Mouse (Mus musculus) neural tube, embryonic 12.5 days (tissue): Measurements from ENCODE around the gene Gm21974. TPM values are rescaled to one million over a fixed set of nuclear protein-coding genes. Genes with fewer than 3 reads are reported as not detected.

Source experiments
- ATAC-seq: fragments of 200-750 bp; cut with Nextera tagmentation; 2 replicates; pipeline ENCODE4 v1.8.0; 2017; ENCODE audit warnings: low read depth, mild to moderate bottlenecking, moderate TSS enrichment, moderate library complexity; ENCODE audit not compliant: low FRiP score
- H3K27ac ChIP-seq: fragments of 300-500 bp; sonication (generic); 2 replicates; pipeline ENCODE4 v1.5.1; 2016
- H3K27me3 ChIP-seq: fragments of 300-500 bp; sonication (generic); replicated peaks from 2 replicates; pipeline ENCODE4 v1.6.1; 2016; ENCODE audit warnings: mild to moderate bottlenecking
- H3K36me3 ChIP-seq: fragments of 300-500 bp; sonication (generic); 2 replicates; pipeline ENCODE4 v1.6.1; 2016; ENCODE audit warnings: mild to moderate bottlenecking
- H3K4me1 ChIP-seq: fragments of 300-500 bp; sonication (generic); 2 replicates; pipeline ENCODE4 v1.6.1; 2016
- H3K4me2 ChIP-seq: fragments of 300-500 bp; sonication (generic); replicated peaks from 2 replicates; pipeline ENCODE4 v1.6.1; 2016; ENCODE audit warnings: mild to moderate bottlenecking
- H3K4me3 ChIP-seq: fragments of 300-500 bp; sonication (generic); 2 replicates; pipeline ENCODE4 v1.5.1; 2016
- H3K9ac ChIP-seq: fragments of 300-500 bp; sonication (generic); 2 replicates; pipeline ENCODE4 v1.6.1; 2016; ENCODE audit warnings: mild to moderate bottlenecking
- H3K9me3 ChIP-seq: fragments of 300-500 bp; sonication (generic); 2 replicates; pipeline ENCODE4 v1.6.1; 2016; ENCODE audit warnings: mild to moderate bottlenecking
- WGBS: fragments of 180-500 bp; shearing (Covaris S2); methylation state at CpG from one replicate; pipeline ENCODE4 v1.1.7; 2016; 5-methylcytosine and 5-hydroxymethylcytosine counted together
- polyA plus RNA-seq: library from polyadenylated mRNA; unstranded; fragments of >200 nt; fragmentation: Nextera tagmentation; extraction: Ambion mirVana; gene quantifications from 2 replicates; pipeline ENCODE4 v1.2.1, GENCODE M21; 2016

Gm21974 gene
- polyA plus RNA-seq, 1 experiment from 2014 or later, result not detected

- H3K27ac ChIP-seq, result no peak overlapping the region
These were observed 6.4 kb downstream of the Gm21974 start for GRCm38 (mm10) chr7:127888821-127889220.

DNA sequence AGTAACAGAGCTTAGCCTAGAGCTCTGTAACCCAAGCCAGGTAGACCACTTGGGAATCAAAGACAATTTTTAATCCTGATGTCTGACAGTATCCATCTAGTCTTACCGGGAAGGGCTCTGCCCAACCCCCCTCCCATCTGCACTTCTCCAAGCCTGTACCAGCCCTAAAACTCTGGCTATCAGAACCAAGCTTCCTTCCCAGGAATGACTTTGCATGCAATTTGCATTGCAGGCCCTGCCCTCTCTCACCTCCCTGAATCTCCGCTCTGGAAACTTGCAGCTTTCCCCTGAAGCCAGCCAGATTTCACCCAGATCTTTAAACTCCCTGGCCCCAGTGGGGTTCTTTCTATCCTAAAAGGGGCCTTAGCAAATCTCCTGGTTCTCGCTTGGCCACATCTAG lies 7.5 kb downstream of the Gm21974 start:
- 84% methylated on average over 3 of the region's 3 CpGs for WGBS
- Histone ChIP-seq H3K4me1 (peaks cover 18% of the 10 kb centered on the region; the same call in 1 of the 2 replicates), H3K9me3 (no peaks in the 10 kb centered on the region), H3K4me3 (no peak overlapping the region), H3K9ac (no peak overlapping the region), H3K27me3 (no peaks in the 10 kb centered on the region), H3K27ac (no peak overlapping the region), H3K4me2 (no peak overlapping the region), H3K36me3 (peaks cover 87% of the 10 kb centered on the region)
- no peak for ATAC-seq

More at GRCm38 (mm10) chr7:127888821-127889220, 6.4 kb downstream of the Gm21974 start:
- Histone ChIP-seq H3K9me3 (no peaks in the 10 kb centered on the region), H3K4me1 (peaks cover 11% of the 10 kb centered on the region; the same call in 1 of the 2 replicates), H3K9ac (no peak overlapping the region), H3K4me2 (no peak overlapping the region), H3K4me3 (no peak overlapping the region), H3K27me3 (no peaks in the 10 kb centered on the region), H3K36me3 (peaks cover 83% of the 10 kb centered on the region)
- WGBS, result 86% methylated on average over 3 of the region's 3 CpGs
- no peak for ATAC-seq

DNA sequence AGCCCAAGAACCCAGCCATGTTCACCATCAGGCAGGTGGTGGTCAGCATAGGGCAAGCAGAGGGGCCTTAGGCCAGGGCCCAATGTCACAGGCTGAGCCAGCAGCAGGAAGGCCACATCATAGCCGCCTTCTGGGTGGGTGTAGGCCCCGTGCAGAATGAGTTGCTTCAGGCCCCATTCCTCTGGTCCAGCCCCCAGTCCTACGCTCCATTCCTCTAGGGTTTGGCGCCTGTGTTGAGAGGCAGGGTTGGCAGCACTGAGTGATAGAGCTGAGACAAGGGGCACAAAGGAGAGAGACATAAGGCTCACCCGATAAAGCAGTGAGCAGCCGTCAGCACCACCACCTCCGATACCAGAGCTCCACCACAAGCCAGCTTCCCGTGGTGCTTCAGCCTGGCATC lies 8.1 kb downstream of the Gm21974 start:
- Histone ChIP-seq H3K4me2 (no peak overlapping the region), H3K27ac (no peak overlapping the region), H3K27me3 (no peaks in the 10 kb centered on the region), H3K9me3 (no peaks in the 10 kb centered on the region), H3K4me3 (no peak overlapping the region), H3K4me1 (peaks cover 18% of the 10 kb centered on the region; the same call in 1 of the 2 replicates), H3K36me3 (peaks cover 87% of the 10 kb centered on the region), H3K9ac (no peak overlapping the region)
- ATAC-seq, result no peak
- 83% methylated on average over 8 of the region's 8 CpGs for WGBS

- Histone ChIP-seq H3K9me3 (no peaks in the 10 kb centered on the region), H3K9ac (no peak overlapping the region), H3K27ac (no peak overlapping the region), H3K4me1 (peaks cover 18% of the 10 kb centered on the region; the same call in 1 of the 2 replicates), H3K36me3 (peaks cover 91% of the 10 kb centered on the region), H3K4me3 (no peak overlapping the region), H3K27me3 (no peaks in the 10 kb centered on the region), H3K4me2 (no peak overlapping the region)
- ATAC-seq, result no peak
- WGBS, result 92% methylated on average over 6 of the region's 6 CpGs
These were observed 8.7 kb downstream of the Gm21974 start for GRCm38 (mm10) chr7:127886551-127886950.

- Histone ChIP-seq H3K9ac (no peak overlapping the region), H3K27ac (no peak overlapping the region), H3K9me3 (no peaks in the 10 kb centered on the region), H3K27me3 (no peaks in the 10 kb centered on the region), H3K4me2 (no peak overlapping the region), H3K36me3 (peaks cover 97% of the 10 kb centered on the region), H3K4me3 (no peak overlapping the region), H3K4me1 (peaks cover 18% of the 10 kb centered on the region; the same call in 1 of the 2 replicates)
- ATAC-seq, result no peak
- 80% methylated on average over 6 of the region's 6 CpGs for WGBS
These were observed 9.3 kb downstream of the Gm21974 start for GRCm38 (mm10) chr7:127885951-127886350.

DNA sequence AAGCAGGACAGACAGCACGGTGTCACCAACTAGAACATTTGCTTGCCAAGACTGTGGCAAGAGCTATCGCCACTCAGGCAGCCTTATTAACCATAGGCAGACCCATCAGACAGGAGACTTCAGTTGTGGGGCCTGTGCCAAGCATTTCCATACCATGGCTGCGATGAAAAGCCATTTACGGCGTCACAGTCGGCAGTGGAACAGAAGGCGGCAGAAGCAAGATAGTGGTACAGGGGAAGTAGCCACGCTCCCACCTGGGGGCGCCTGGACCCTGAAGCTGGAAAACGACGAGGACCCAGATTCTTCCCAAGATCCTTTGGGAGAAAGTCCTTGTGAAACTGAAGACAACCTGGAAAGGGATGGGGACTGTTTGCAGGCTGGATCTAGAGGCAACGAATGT lies 14.8 kb downstream of the Gm21974 start:
- no peaks in the 10 kb centered on the region for H3K9me3 ChIP-seq
- ATAC-seq, result no peak
- H3K4me1 ChIP-seq, result peaks cover 26% of the 10 kb centered on the region
- no peak overlapping the region for H3K27ac ChIP-seq
- no peak overlapping the region for H3K4me3 ChIP-seq
- H3K9ac ChIP-seq, result no peak overlapping the region
- H3K36me3 ChIP-seq, result peaks cover 73% of the 10 kb centered on the region
- 93% methylated on average over 12 of the region's 12 CpGs for WGBS
- no peaks in the 10 kb centered on the region for H3K27me3 ChIP-seq
- H3K4me2 ChIP-seq, result no peak overlapping the region

DNA sequence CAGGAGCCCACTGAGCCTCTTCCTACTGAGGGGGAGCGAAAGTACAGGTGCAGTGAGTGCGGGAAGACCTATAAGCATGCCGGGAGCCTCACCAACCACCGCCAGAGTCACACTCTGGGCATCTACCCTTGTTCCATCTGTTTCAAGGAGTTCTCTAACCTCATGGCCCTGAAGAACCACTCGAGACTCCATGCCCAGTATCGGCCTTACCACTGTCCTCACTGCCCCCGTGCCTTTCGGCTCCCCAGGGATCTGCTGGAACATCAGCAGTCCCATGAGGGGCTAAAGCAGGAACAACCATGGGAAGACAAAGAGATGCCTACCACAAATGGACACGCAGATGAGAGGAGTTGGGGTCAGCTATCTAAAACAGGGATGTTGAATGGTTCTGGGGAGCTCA lies 16.0 kb downstream of the Gm21974 start:
- ATAC-seq, result no peak
- no peak overlapping the region for H3K4me2 ChIP-seq
- no peak overlapping the region for H3K27ac ChIP-seq
- H3K4me1 ChIP-seq, result peaks cover 23% of the 10 kb centered on the region
- no peaks in the 10 kb centered on the region for H3K9me3 ChIP-seq
- H3K4me3 ChIP-seq, result no peak overlapping the region
- no peak overlapping the region for H3K9ac ChIP-seq
- no peaks in the 10 kb centered on the region for H3K27me3 ChIP-seq
- 97% methylated on average over 9 of the region's 9 CpGs for WGBS
- peaks cover 64% of the 10 kb centered on the region for H3K36me3 ChIP-seq

GRCm38 (mm10) chr7:127876467-127877348 lies 18.5 kb downstream of the Gm21974 start, which contains the start of gene Zfp668:
Gene Zfp668 (minus strand): TSS chr7:127876828.
- H3K27ac ChIP-seq, result peak within 1 kb of the TSS; percentile 94
- peaks cover 25% of the 10 kb centered on the region for H3K4me1 ChIP-seq
- WGBS, result under 1% methylated on average over 60 of the region's 60 CpGs
- H3K9me3 ChIP-seq, result no peaks in the 10 kb centered on the region
- H3K4me3 ChIP-seq, result peak within 1 kb of the TSS; percentile 94
- no peaks in the 10 kb centered on the region for H3K27me3 ChIP-seq
- peaks cover 42% of the 10 kb centered on the region for H3K36me3 ChIP-seq
- peak within 1 kb of the TSS; percentile 87 for H3K4me2 ChIP-seq
- peak within 1 kb of the TSS; percentile 97 for H3K9ac ChIP-seq
- ATAC-seq, result peak; percentile 54

DNA sequence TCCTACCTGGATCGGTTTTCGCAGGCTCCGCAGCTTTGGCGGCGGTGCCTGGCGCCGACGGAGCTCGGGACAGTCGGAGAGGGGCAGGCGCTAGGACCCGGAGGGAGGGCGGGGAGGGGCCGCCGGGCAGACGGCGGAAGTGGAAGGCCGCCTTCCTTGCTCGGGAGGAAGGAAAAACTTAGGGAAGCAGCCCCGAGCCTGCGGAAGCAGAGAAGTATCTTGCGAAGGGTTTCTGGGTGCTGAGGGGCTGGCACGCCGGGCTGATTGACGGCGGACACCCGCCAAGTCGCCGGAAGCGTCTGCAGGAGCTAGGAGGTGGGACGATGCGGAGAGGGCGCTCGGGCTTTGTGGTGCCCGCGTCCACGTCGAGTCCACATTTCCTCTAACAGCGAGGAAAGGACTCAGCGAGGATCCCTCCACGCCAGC lies 19.2 kb downstream of the Gm21974 start, which contains the start of gene Zfp646:
TSS of gene Zfp646 (plus strand) at position 181 of the 426 bp plus-strand sequence.
- Histone ChIP-seq H3K9me3 (no peaks in the 10 kb centered on the region), H3K4me2 (peak within 1 kb of the TSS; percentile 87), H3K9ac (peak within 1 kb of the TSS; percentile 97), H3K27ac (peak within 1 kb of the TSS; percentile 94), H3K4me1 (peaks cover 25% of the 10 kb centered on the region), H3K27me3 (no peaks in the 10 kb centered on the region), H3K4me3 (peak within 1 kb of the TSS; percentile 94), H3K36me3 (peaks cover 35% of the 10 kb centered on the region)
- ATAC-seq, result peak; percentile 92
- WGBS, result under 1% methylated on average over 41 of the region's 41 CpGs

DNA sequence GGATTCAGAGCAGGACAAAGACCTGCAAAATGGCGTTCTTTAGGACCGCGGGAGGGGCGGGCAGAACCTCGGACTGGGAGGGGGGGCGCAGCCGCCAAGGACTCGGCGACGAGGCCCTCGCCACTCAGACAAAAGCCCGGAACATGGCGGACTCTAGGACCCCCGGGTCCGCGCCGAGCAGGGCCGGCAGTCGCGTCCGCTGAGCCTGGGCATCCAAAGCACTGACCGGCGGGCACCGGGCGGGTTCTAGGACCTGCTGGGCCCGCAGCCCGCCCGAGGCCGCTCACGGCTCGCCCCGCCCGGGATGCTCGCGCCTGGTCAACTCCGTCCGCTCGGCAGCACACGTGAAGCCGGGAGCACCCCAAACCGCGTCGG lies 19.6 kb downstream of the Gm21974 start:
- under 1% methylated on average over 43 of the region's 43 CpGs for WGBS
- H3K4me3 ChIP-seq, result peak overlapping the region; percentile 94
- peaks cover 32% of the 10 kb centered on the region for H3K36me3 ChIP-seq
- H3K27ac ChIP-seq, result peak overlapping the region; percentile 94
- H3K4me1 ChIP-seq, result peaks cover 25% of the 10 kb centered on the region
- H3K9me3 ChIP-seq, result no peaks in the 10 kb centered on the region
- peak overlapping the region; percentile 97 for H3K9ac ChIP-seq
- peak; percentile 95 for ATAC-seq
- H3K27me3 ChIP-seq, result no peaks in the 10 kb centered on the region
- peak overlapping the region; percentile 87 for H3K4me2 ChIP-seq

GRCm38 (mm10) chr7:127874812-127875626 lies 20.2 kb downstream of the Gm21974 start:
- no peaks in the 10 kb centered on the region for H3K27me3 ChIP-seq
- peaks cover 30% of the 10 kb centered on the region for H3K36me3 ChIP-seq
- 5% methylated on average over 20 of the region's 20 CpGs for WGBS
- peak overlapping the region; percentile 94 for H3K27ac ChIP-seq
- peak overlapping the region; percentile 87 for H3K4me2 ChIP-seq
- H3K4me3 ChIP-seq, result peak overlapping the region; percentile 94
- peaks cover 25% of the 10 kb centered on the region for H3K4me1 ChIP-seq
- no peaks in the 10 kb centered on the region for H3K9me3 ChIP-seq
- H3K9ac ChIP-seq, result peak overlapping the region; percentile 97
- no peak for ATAC-seq
